Mouse (Mus musculus): ENCODE results near the gene Cc2d1b.

DNA sequence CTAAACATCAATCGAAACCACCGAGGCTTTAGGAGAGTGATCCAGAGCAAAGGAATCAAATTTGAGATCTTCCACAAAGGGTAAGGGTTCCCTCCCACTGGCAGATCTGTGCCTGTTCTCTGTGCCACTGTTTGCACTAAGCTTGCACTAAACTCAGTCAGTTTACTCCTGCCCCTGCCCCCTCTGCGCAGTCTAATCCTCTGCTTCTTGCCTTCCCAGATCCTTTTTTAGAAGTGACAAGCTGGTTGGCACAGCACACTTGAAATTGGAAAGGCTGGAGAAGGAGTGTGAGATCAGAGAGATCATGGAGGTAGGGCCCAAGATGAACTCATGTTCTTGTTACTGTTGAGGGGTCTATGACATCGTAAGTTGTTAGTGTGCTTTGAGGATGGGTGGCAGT lies 11.9 kb downstream of the Cc2d1b start:
- no peak for TF ChIP-seq CTCF (IDR thresholded peaks at IDR 0.05)
- no peak for TF ChIP-seq EP300 (IDR thresholded peaks at IDR 0.05)
